Mouse (Mus musculus): Measurements from ENCODE around the gene Tada3. TPM values are rescaled to one million over a fixed set of nuclear protein-coding genes. Genes with fewer than 3 reads are reported as not detected.

The Tada3 gene
- 10 to 100 TPM; 53.4 to 54.9 TPM for total RNA-seq (2021)
- long read RNA-seq, experiment 1, transcript Tada3-201 (9 exons, 2,848 nt), result major isoform, 6 of 53 reads
- long read RNA-seq, experiment 1, partial matches to known transcripts, result 2 of 53 reads
- long read RNA-seq, experiment 1, other reads (novel, unspliced or antisense), result 45 of 53 reads
- long read RNA-seq, experiment 2, transcript Tada3-201 (9 exons, 2,848 nt), result major isoform, 12 of 66 reads
- long read RNA-seq, experiment 2, partial matches to known transcripts, result 7 of 66 reads
- long read RNA-seq, experiment 2, other reads (novel, unspliced or antisense), result 47 of 66 reads

- DNase-seq (ENCODE audit: low spot score in 2 of 2), result peak; percentile 91 to 95
Measured at GRCm38 (mm10) chr6:113377496-113378385, at the start of gene Tada3, which contains the start of gene Arpc4. Gene Tada3, minus strand, starts transcription at chr6:113377883. Gene Arpc4, plus strand, starts transcription at chr6:113378115.

- DNase-seq (ENCODE audit: low spot score in 2 of 2), result no peak
Measured at GRCm38 (mm10) chr6:113427397-113427796, 49.7 kb upstream of the Tada3 start.

GRCm38 (mm10) chr6:113426696-113427095 is 49.0 kb upstream of the Tada3 start:
- no peak for DNase-seq (ENCODE audit: low spot score in 2 of 2)

GRCm38 (mm10) chr6:113424187-113424586 is 46.5 kb upstream of the Tada3 start:
- DNase-seq (ENCODE audit: low spot score in 2 of 2), result no peak

GRCm38 (mm10) chr6:113423000-113423399 is 45.3 kb upstream of the Tada3 start:
- DNase-seq (ENCODE audit: low spot score in 2 of 2), result no peak

GRCm38 (mm10) chr6:113419199-113419587 is 41.5 kb upstream of the Tada3 start, which contains the start of gene Rpusd3:
Gene Rpusd3, minus strand, starts transcription at chr6:113419340.
- DNase-seq (ENCODE audit: low spot score in 2 of 2), result peak; percentile 97 to 98

GRCm38 (mm10) chr6:113418441-113419198 is 40.9 kb upstream of the Tada3 start:
- DNase-seq (ENCODE audit: low spot score in 2 of 2), result no peak

- no peak for DNase-seq (ENCODE audit: low spot score in 2 of 2)
Measured at GRCm38 (mm10) chr6:113416416-113416815, 38.7 kb upstream of the Tada3 start.

GRCm38 (mm10) chr6:113410001-113410400 is 32.3 kb upstream of the Tada3 start:
- DNase-seq (ENCODE audit: low spot score in 2 of 2), result no peak

GRCm38 (mm10) chr6:113406683-113407082 is 29.0 kb upstream of the Tada3 start:
- DNase-seq (ENCODE audit: low spot score in 2 of 2), result peak in 1 of 2 experiments; percentile 65

- peak in 1 of 2 experiments; percentile 30 for DNase-seq (ENCODE audit: low spot score in 2 of 2)
Measured at GRCm38 (mm10) chr6:113405483-113405882, 27.8 kb upstream of the Tada3 start.

GRCm38 (mm10) chr6:113404649-113405448 is 27.2 kb upstream of the Tada3 start:
- DNase-seq (ENCODE audit: low spot score in 2 of 2), result no peak

- peak; percentile 42 to 69 for DNase-seq (ENCODE audit: low spot score in 2 of 2)
Measured at GRCm38 (mm10) chr6:113402094-113402493, 24.4 kb upstream of the Tada3 start.

- no peak for DNase-seq (ENCODE audit: low spot score in 2 of 2)
Measured at GRCm38 (mm10) chr6:113396270-113397030, 18.8 kb upstream of the Tada3 start.

GRCm38 (mm10) chr6:113395501-113395900 is 17.8 kb upstream of the Tada3 start:
- no peak for DNase-seq (ENCODE audit: low spot score in 2 of 2)

- no peak for DNase-seq (ENCODE audit: low spot score in 2 of 2)
Measured at GRCm38 (mm10) chr6:113394811-113395210, 17.1 kb upstream of the Tada3 start.

GRCm38 (mm10) chr6:113393951-113394350 is 16.3 kb upstream of the Tada3 start:
- DNase-seq (ENCODE audit: low spot score in 2 of 2), result no peak

GRCm38 (mm10) chr6:113392387-113393071 is 14.8 kb upstream of the Tada3 start:
- peak; percentile 64 to 68 for DNase-seq (ENCODE audit: low spot score in 2 of 2)

GRCm38 (mm10) chr6:113392015-113392386 is 14.3 kb upstream of the Tada3 start:
- no peak for DNase-seq (ENCODE audit: low spot score in 2 of 2)

Measured in layer of hippocampus, postnatal 14 days (tissue).